Mouse (Mus musculus) adrenal gland, postnatal 0 days (tissue): ENCODE data around the gene Pllp. TPM values are rescaled to one million over a fixed set of nuclear protein-coding genes. Genes with fewer than 3 reads are reported as not detected.

Experiments
- polyA plus RNA-seq: library from polyadenylated mRNA; unstranded; fragments of >200 nt; fragmentation: Nextera tagmentation; extraction: Ambion mirVana; gene quantifications from 2 replicates; pipeline ENCODE4 v1.2.1, GENCODE M21; 2015

Gene Pllp
- 3.0 and 3.1 TPM in 2 replicates for polyA plus RNA-seq

DNA sequence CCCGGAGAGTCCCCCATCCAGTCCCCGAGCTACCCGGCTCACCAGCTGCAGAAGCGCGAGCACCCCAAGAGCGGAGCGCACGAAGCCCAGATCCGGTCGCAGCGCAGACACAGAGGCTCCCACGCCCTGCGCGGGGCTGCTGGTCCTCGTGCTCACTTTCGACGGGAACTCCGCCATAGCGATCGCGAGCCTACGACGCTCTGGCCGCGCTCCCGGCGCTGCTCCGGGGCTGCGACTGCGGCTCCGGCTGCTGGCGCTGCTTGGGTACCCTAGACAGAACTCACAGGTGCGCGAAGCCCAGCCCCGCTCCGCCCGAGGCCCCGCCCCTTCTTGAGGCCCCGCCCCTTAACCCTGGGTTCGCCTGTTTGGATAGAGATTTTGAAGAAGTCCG is at the start of gene Pllp:
Gene Pllp, minus strand, starts transcription at position 285 of the 391 bp plus-strand sequence.

DNA sequence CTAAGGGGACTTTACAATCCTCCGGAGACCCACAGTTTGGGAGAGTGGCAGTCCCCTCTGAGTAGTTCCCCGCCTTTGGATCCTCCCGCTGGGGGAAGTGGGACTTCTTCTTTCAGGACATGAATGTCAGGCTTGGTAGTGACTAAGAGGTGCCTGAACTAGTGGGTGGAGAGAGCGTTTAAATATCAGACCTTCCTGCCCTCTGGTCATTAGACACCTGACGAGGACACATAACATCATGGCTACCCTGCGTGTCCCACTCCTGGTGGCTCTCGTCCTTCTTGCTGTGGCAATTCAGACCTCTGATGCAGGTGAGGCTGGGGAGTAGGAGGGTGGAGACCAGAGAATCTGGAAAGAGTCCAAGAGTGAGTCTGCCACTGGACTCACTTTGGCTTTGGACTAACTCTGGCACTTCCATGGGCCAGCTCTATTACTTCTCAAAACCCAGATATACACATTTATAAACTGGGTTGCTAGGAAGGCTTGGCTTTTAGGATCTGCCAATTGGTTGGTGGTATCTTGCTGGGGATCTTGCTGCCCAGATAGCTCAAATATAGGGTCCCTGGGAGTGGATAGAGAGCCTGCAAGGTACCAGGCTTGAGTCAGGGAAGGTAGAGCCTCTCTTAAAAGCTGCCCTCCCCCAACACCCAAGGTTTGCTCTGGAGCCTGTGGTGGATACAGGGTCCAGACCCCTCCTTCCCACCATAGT is 49.6 kb upstream of the Pllp start, which contains the start of gene Ccl22:
Gene Ccl22, plus strand, starts transcription at position 115 of the 709 bp plus-strand sequence.

DNA sequence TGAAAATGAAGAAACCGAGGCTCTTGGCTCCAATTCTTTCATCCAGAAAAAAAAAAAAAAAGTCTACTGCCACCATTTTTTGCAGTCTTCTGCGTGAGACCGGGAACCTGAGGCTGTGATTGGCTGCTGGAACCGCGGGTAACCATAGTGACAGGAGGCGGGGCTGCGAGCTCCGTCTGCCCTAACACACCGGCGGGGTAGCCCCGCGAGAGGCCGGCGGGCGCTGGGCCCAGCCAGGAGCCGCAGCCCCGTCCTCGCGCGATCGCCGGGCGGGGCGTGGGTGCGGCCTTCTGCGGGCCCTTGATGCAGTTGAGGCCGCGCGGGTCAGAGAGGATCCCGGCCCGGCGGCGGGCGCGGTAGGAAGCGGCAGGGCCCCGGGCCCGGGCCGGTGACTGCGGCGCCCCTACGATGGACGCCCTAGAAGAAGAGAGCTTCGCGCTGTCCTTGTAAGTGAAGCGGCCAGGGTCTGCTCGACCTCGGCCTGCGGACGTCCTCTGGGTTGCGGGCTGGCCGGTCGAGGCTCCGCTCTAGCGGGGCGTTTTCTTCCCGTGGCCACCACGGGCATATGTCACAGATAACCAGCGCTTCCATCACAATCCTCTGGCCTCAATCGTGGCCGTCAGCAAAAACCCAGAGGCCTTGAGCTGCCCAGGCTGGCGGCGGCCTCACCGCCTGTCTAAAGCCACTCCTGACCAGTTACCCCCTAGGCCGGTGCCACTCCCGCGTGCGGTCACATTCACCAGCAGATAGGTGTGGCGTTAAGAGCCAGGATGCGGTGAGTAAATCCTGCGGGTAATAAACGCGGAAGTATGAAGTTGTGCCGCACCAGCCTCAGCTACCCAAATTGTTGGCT is 29.4 kb downstream of the Pllp start, which contains the start of gene Arl2bp:
Gene Arl2bp, plus strand, starts transcription at position 145 of the 853 bp plus-strand sequence.

Other genes with a start within 250 kb of the Pllp start
- gene Cpne2, start 163.3 kb downstream of the Pllp start, polyA plus RNA-seq = 16.9 and 17.3 TPM in 2 replicates
- gene Rspry1, start 94.3 kb downstream of the Pllp start, polyA plus RNA-seq = 15.1 and 20.2 TPM in 2 replicates
- 40.3 and 54.1 TPM in 2 replicates for gene Fam192a, start 94.3 kb downstream of the Pllp start, polyA plus RNA-seq
- 79.6 and 105 TPM in 2 replicates for gene Arl2bp, start 29.7 kb downstream of the Pllp start, polyA plus RNA-seq
- gene Ccl22, start 49.3 kb upstream of the Pllp start, polyA plus RNA-seq = not detected in 2 replicates
- 15.1 and 16.2 TPM in 2 replicates for gene Cx3cl1, start 75.7 kb upstream of the Pllp start, polyA plus RNA-seq
- 1.1 and 1.2 TPM in 2 replicates for gene Ccl17, start 114.2 kb upstream of the Pllp start, polyA plus RNA-seq
- 96.9 and 125 TPM in 2 replicates for gene Coq9, start 142.0 kb upstream of the Pllp start, polyA plus RNA-seq
- 78.5 and 86.3 TPM in 2 replicates for gene Ciapin1, start 142.1 kb upstream of the Pllp start, polyA plus RNA-seq
- 88.1 and 91.8 TPM in 2 replicates for gene Polr2c, start 161.2 kb upstream of the Pllp start, polyA plus RNA-seq
- gene Dok4, start 180.1 kb upstream of the Pllp start, polyA plus RNA-seq = 14.9 and 15.1 TPM in 2 replicates
- gene Ccdc102a, start 221.8 kb upstream of the Pllp start, polyA plus RNA-seq = 16.4 and 20.7 TPM in 2 replicates
- gene Adgrg5, start 227.4 kb upstream of the Pllp start, polyA plus RNA-seq = 0.08 and 0.16 TPM in 2 replicates